Mouse (Mus musculus): ENCODE measurements around the gene Dnajc27. TPM values are rescaled to one million over a fixed set of nuclear protein-coding genes. Genes with fewer than 3 reads are reported as not detected.

Dnajc27 gene
- polyA plus RNA-seq, 1 experiment from 2014 or later: 13.7 TPM

Other genes with a start within 250 kb of the Dnajc27 start
- 3.7 and 4.7 TPM in 2 replicates for gene Pomc, start 127.6 kb upstream of the Dnajc27 start, polyA plus RNA-seq (2015; fragmentation: Nextera tagmentation; extraction: Ambion mirVana)
- 32.8 and 34.6 TPM in 2 replicates for gene Efr3b, start 43.7 kb upstream of the Dnajc27 start, polyA plus RNA-seq (2015; fragmentation: Nextera tagmentation; extraction: Ambion mirVana)
- gene Adcy3, start 50.5 kb downstream of the Dnajc27 start, polyA plus RNA-seq (2015; fragmentation: Nextera tagmentation; extraction: Ambion mirVana): 6.9 and 7.2 TPM in 2 replicates
- gene Ptrhd1, start 151.4 kb downstream of the Dnajc27 start, polyA plus RNA-seq (2015; fragmentation: Nextera tagmentation; extraction: Ambion mirVana): 6.7 and 7.5 TPM in 2 replicates
- gene Cenpo, start 151.7 kb downstream of the Dnajc27 start, polyA plus RNA-seq (2015; fragmentation: Nextera tagmentation; extraction: Ambion mirVana): 8.1 and 8.5 TPM in 2 replicates